Mouse (Mus musculus) intestine, postnatal 0 days (tissue): Measurements from ENCODE around the gene Rapgef1. TPM values are rescaled to one million over a fixed set of nuclear protein-coding genes. Genes with fewer than 3 reads are reported as not detected.

ENCODE experiments used
- ATAC-seq: fragments of 200-750 bp; cut with Nextera tagmentation; 2 replicates; pipeline ENCODE4 v1.8.0; 2017; ENCODE audit warnings: mild to moderate bottlenecking, moderate TSS enrichment, moderate library complexity
- H3K27ac ChIP-seq: fragments of 300-500 bp; sonication (generic); 2 replicates; pipeline ENCODE4 v1.5.1; 2014; ENCODE audit warnings: mild to moderate bottlenecking, low read depth, low read length, moderate library complexity
- H3K27me3 ChIP-seq: fragments of 300-500 bp; sonication (generic); replicated peaks from 2 replicates; pipeline ENCODE4 v1.6.1; 2014; ENCODE audit warnings: low read length, mixed read lengths; ENCODE audit not compliant: control insufficient read depth, insufficient read depth
- H3K36me3 ChIP-seq: fragments of 300-500 bp; sonication (generic); 2 replicates; pipeline ENCODE4 v1.6.1; 2014; ENCODE audit warnings: mild to moderate bottlenecking, moderate library complexity; ENCODE audit not compliant: control insufficient read depth, insufficient read depth
- H3K4me1 ChIP-seq: fragments of 300-500 bp; sonication (generic); replicated peaks from 2 replicates; pipeline ENCODE4 v1.6.1; 2014; ENCODE audit warnings: antibody characterized with exemption, low read length, mixed read lengths; ENCODE audit not compliant: control insufficient read depth, insufficient read depth
- H3K4me2 ChIP-seq: fragments of 300-500 bp; sonication (generic); replicated peaks from 2 replicates; pipeline ENCODE4 v1.6.1; 2014; ENCODE audit warnings: low read depth, mild to moderate bottlenecking, moderate library complexity
- H3K4me3 ChIP-seq: fragments of 300-500 bp; sonication (generic); 2 replicates; pipeline ENCODE4 v1.5.1; 2014; ENCODE audit warnings: low read depth, low read length
- H3K9ac ChIP-seq: fragments of 300-500 bp; sonication (generic); 2 replicates; pipeline ENCODE4 v1.6.1; 2014; ENCODE audit warnings: mild to moderate bottlenecking, low read depth, low read length
- H3K9me3 ChIP-seq: fragments of 300-500 bp; sonication (generic); 2 replicates; pipeline ENCODE4 v1.6.1; 2016; ENCODE audit warnings: mixed run types; ENCODE audit not compliant: control insufficient read depth
- CTCF ChIP-seq: sonication (generic); IDR thresholded peaks from 2 replicates; pipeline ENCODE4 v1.5.1; 2016; ENCODE audit warnings: low read depth, mild to moderate bottlenecking, control low read depth, antibody characterized with exemption, moderate library complexity
- WGBS: fragments of 180-500 bp; shearing (Covaris S2); extraction: QIAGEN DNeasy Blood & Tissue Kit; methylation state at CpG from one replicate; pipeline ENCODE4 v1.1.7; 2014; 5-methylcytosine and 5-hydroxymethylcytosine counted together
- polyA plus RNA-seq: library from polyadenylated mRNA; unstranded; fragments of >200 nt; fragmentation: Nextera tagmentation; extraction: Ambion mirVana; gene quantifications from 2 replicates; pipeline ENCODE4 v1.2.1, GENCODE M21; 2015

Gene Rapgef1
- polyA plus RNA-seq, 1 experiment from 2014 or later, result 6.1 TPM

- Histone ChIP-seq H3K4me1 (peaks cover 14% of the 10 kb centered on the region), H3K27me3 (no peaks in the 10 kb centered on the region), H3K4me3 (no peak overlapping the region), H3K9me3 (no peaks in the 10 kb centered on the region), H3K27ac (no peak overlapping the region; the same call in none of the 2 replicates), H3K9ac (no peak overlapping the region), H3K4me2 (no peak overlapping the region), H3K36me3 (no peaks in the 10 kb centered on the region)
- TF ChIP-seq CTCF, result no peak
- WGBS, result 83% methylated on average over 10 of the region's 10 CpGs
- ATAC-seq, result no peak
These were observed 2.8 kb downstream of the Rapgef1 start for GRCm38 (mm10) chr2:29622126-29623005.

GRCm38 (mm10) chr2:29623247-29624090 is 3.9 kb downstream of the Rapgef1 start:
- Histone ChIP-seq H3K4me3 (no peak overlapping the region), H3K27me3 (no peaks in the 10 kb centered on the region), H3K27ac (peak overlapping the region; percentile 60), H3K4me2 (peak overlapping the region; percentile 22), H3K9me3 (no peaks in the 10 kb centered on the region), H3K36me3 (no peaks in the 10 kb centered on the region), H3K4me1 (peaks cover 14% of the 10 kb centered on the region), H3K9ac (no peak overlapping the region)
- TF ChIP-seq CTCF, result no peak
- peak; percentile 65 for ATAC-seq
- WGBS, result 40% methylated on average over 9 of the region's 9 CpGs

GRCm38 (mm10) chr2:29624091-29624608 is 4.6 kb downstream of the Rapgef1 start:
- ATAC-seq, result no peak
- WGBS, result 59% methylated on average over 4 of the region's 4 CpGs
- Histone ChIP-seq H3K36me3 (no peaks in the 10 kb centered on the region), H3K9ac (no peak overlapping the region), H3K4me2 (0 out of 2 replicates have a peak overlapping the region, but pooled peaks have one; percentile 22), H3K9me3 (no peaks in the 10 kb centered on the region), H3K27me3 (no peaks in the 10 kb centered on the region), H3K4me3 (no peak overlapping the region), H3K4me1 (peaks cover 14% of the 10 kb centered on the region), H3K27ac (peak overlapping the region; percentile 60; the same call in 1 of the 2 replicates)
- no peak for TF ChIP-seq CTCF

GRCm38 (mm10) chr2:29624739-29625138 is 5.2 kb downstream of the Rapgef1 start:
- no peak overlapping the region for H3K4me3 ChIP-seq
- H3K9ac ChIP-seq, result no peak overlapping the region
- TF ChIP-seq CTCF, result no peak
- no peaks in the 10 kb centered on the region for H3K36me3 ChIP-seq
- H3K4me1 ChIP-seq, result peaks cover 14% of the 10 kb centered on the region
- H3K9me3 ChIP-seq, result no peaks in the 10 kb centered on the region
- H3K27me3 ChIP-seq, result no peaks in the 10 kb centered on the region
- no peak for ATAC-seq
- no peak overlapping the region for H3K27ac ChIP-seq
- WGBS, result 50% methylated on average over 5 of the region's 5 CpGs
- no peak overlapping the region; the same call in 1 of the 2 replicates for H3K4me2 ChIP-seq

GRCm38 (mm10) chr2:29625573-29626200 is 6.2 kb downstream of the Rapgef1 start:
- H3K27ac ChIP-seq, result no peak overlapping the region
- no peak overlapping the region for H3K4me3 ChIP-seq
- WGBS, result 98% methylated on average over 8 of the region's 8 CpGs
- H3K27me3 ChIP-seq, result no peaks in the 10 kb centered on the region
- TF ChIP-seq CTCF, result no peak
- no peak overlapping the region for H3K4me2 ChIP-seq
- no peaks in the 10 kb centered on the region for H3K9me3 ChIP-seq
- peaks cover 14% of the 10 kb centered on the region for H3K4me1 ChIP-seq
- H3K36me3 ChIP-seq, result no peaks in the 10 kb centered on the region
- H3K9ac ChIP-seq, result no peak overlapping the region
- no peak for ATAC-seq
